Mouse (Mus musculus): ENCODE measurements at regions not wholly inside any gene's neighbourhood (a gene's known extent, or its start where the extent isn't known, plus 50 kb on each side); places are given as distances from the start of the nearest gene placed in this dataset.

GRCm38 (mm10) chr6:10970587-10971138 lies 936.6 kb downstream of the Ndufa4 start:
- Histone ChIP-seq H3K4me3 (no peak overlapping the region), H3K9ac (no peak overlapping the region), H3K9me3 (no peaks in the 10 kb centered on the region), H3K36me3 (no peaks in the 10 kb centered on the region), H3K27ac (peak overlapping the region; percentile 15; the same call in 1 of the 2 replicates), H3K4me1 (peaks cover 14% of the 10 kb centered on the region), H3K4me2 (replicated peaks) (peak overlapping the region; percentile 44), H3K27me3 (no peaks in the 10 kb centered on the region)
- peak; percentile 51; the same call in 1 of the 2 replicates for ATAC-seq (ENCODE audit: low FRiP score, low read depth)
- 10% methylated on average over 11 of the region's 11 CpGs for WGBS

- Histone ChIP-seq H3K36me3 (no peaks in the 10 kb centered on the region), H3K9me3 (no peaks in the 10 kb centered on the region), H3K4me3 (no peak overlapping the region), H3K27me3 (no peaks in the 10 kb centered on the region), H3K4me2 (replicated peaks) (0 out of 2 replicates have a peak overlapping the region, but pooled peaks have one; percentile 7), H3K9ac (no peak overlapping the region), H3K4me1 (peaks cover 14% of the 10 kb centered on the region), H3K27ac (no peak overlapping the region)
- ATAC-seq (ENCODE audit: low FRiP score, low read depth) = no peak
- WGBS = 25% methylated on average over 7 of the region's 7 CpGs
Observed at GRCm38 (mm10) chr6:10969841-10970536, 937.3 kb downstream of the Ndufa4 start.

- no peaks in the 10 kb centered on the region for H3K9me3 ChIP-seq
- H3K36me3 ChIP-seq = no peaks in the 10 kb centered on the region
- H3K4me1 ChIP-seq = no peaks in the 10 kb centered on the region
- H3K4me3 ChIP-seq = no peak overlapping the region
- no peak overlapping the region for H3K9ac ChIP-seq
- H3K27ac ChIP-seq = no peak overlapping the region
- ATAC-seq (ENCODE audit: low FRiP score, low read depth) = no peak
- WGBS = 79% methylated on average over 1 of the region's 1 CpGs
- H3K4me2 ChIP-seq (replicated peaks) = no peak overlapping the region
- no peaks in the 10 kb centered on the region for H3K27me3 ChIP-seq
Observed at GRCm38 (mm10) chr6:10943545-10943944, 963.8 kb downstream of the Ndufa4 start.

- Histone ChIP-seq H3K36me3 (no peaks in the 10 kb centered on the region), H3K9me3 (no peaks in the 10 kb centered on the region), H3K27me3 (no peaks in the 10 kb centered on the region), H3K27ac (no peak overlapping the region), H3K4me3 (no peak overlapping the region), H3K4me1 (no peaks in the 10 kb centered on the region), H3K9ac (no peak overlapping the region), H3K4me2 (replicated peaks) (no peak overlapping the region)
- 86% methylated on average over 3 of the region's 3 CpGs for WGBS
- no peak for ATAC-seq (ENCODE audit: low FRiP score, low read depth)
Observed at GRCm38 (mm10) chr6:10941470-10941869, 965.8 kb downstream of the Ndufa4 start.

All from limb, embryonic 13.5 days (tissue).